Mouse (Mus musculus) heart, adult 2 months (tissue): ENCODE measurements at regions not wholly inside any gene's neighbourhood (a gene's known extent, or its start where the extent isn't known, plus 50 kb on each side); places are given as distances from the start of the nearest gene placed in this dataset.

Experiments used
- CTCF ChIP-seq: fragments of 200-600 bp; IDR thresholded peaks from 2 replicates; pipeline ENCODE4 v1.8.1; 2022; ENCODE audit warnings: antibody characterized with exemption, mild to moderate bottlenecking, moderate library complexity
- EP300 ChIP-seq: fragments of 200-500 bp; IDR thresholded peaks from 2 replicates; pipeline ENCODE4 v1.6.1; 2011; ENCODE audit warnings: low read depth, low read length, control low read depth; ENCODE audit not compliant: insufficient read depth
- POLR2A ChIP-seq: fragments of 200-500 bp; IDR thresholded peaks from 2 replicates; pipeline ENCODE4 v1.6.1; 2011; ENCODE audit warnings: mild to moderate bottlenecking, low read depth, low read length, control low read depth; ENCODE audit not compliant: insufficient read depth

DNA sequence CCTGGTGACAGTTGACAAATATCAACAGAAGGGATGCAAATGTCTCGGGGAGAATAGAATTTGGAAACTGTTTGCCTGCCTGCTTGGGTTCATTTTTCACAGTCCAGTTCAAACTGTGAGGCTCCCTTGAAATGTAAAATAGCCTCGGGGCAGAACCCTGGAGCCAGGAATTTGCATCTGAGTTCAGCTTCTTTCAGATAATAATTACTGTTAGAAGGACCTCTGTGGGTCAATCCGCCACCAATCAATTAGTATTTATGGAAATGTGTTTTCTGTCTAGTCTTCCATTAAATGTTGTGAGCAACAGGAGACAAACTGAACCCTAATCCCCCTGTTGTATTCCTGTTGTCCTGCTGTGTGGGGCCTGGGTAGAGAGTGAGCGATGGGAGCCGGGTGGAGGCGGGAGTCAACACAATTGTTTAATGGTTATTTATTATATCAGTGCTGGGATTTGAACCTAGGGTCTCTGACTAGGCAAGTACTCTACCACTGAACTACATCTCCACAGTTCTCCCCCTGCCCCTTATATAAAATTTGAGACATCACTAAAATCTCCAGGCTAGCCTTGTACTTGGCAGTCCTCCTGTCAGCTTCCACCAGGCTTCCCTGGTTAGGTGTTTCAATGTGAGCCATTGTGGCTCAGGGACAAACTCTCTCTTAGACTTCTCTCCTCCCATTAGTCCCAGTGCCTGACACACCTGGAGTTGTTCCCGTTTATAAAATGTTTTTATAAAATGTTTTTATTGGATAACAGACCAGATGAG is 103.3 kb downstream of the Zfp281 start:
- TF ChIP-seq CTCF (no peak), POLR2A (no peak), EP300 (no peak)
